Comparison of ENCODE assay signal across 8 mouse cellular contexts in the genomic region with DNA sequence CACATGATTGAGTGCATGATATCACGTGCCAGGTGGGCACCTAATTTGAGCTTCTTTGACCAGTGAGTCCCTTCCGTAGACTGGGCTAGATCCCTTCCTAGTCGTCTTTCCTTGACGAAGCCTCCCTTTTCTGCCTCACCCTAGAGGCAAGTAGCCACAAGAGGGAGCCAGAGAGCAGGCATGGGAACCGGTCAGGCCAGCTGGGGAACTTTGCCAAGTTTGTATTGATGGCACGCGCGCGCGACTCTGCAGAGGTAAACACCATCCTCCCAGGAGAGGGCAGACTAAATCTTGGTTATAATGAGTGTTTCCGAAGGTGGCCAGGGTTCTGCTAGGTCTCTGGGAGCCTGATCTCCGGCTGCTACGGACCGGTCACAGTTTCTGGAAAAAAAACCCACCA. TPM values are rescaled to one million over a fixed set of nuclear protein-coding genes. Genes with fewer than 3 reads are reported as not detected.
DNase-seq lines count a peak whose midpoint lies in the region; ATAC-seq and TF ChIP-seq lines count a peak whose summit lies in the region.

No protein-coding gene starts in this region.

- peaks cover 78% of the 10 kb centered on the region for H3K27me3 ChIP-seq in heart, embryonic 10.5 days (ENCODE audit: insufficient read depth, poor library complexity, severe bottlenecking)
- peaks cover 36% of the 10 kb centered on the region for H3K27me3 ChIP-seq in kidney, embryonic 15.5 days
- H3K27me3 ChIP-seq in limb, embryonic 15.5 days = peaks cover 21% of the 10 kb centered on the region
- H3K27me3 ChIP-seq in splenic B cell, adult 2 months (ENCODE audit: control insufficient read depth, insufficient read depth, low read length, poor library complexity, severe bottlenecking) = no peaks in the 10 kb centered on the region; the same call in 1 of the 2 replicates

- peak overlapping the region; percentile 51 for H3K4me2 ChIP-seq in kidney, embryonic 15.5 days
- H3K4me2 ChIP-seq in limb, embryonic 15.5 days = peak overlapping the region; percentile 47

- H3K27ac ChIP-seq in embryonic fibroblast, embryonic 13.5 days (ENCODE audit: insufficient read depth, low read length) = no peak overlapping the region
- no peak overlapping the region for H3K27ac ChIP-seq in heart, embryonic 10.5 days
- H3K27ac ChIP-seq in kidney, embryonic 15.5 days = no peak overlapping the region
- H3K27ac ChIP-seq in limb, embryonic 15.5 days = no peak overlapping the region

- H3K9me3 ChIP-seq in heart, embryonic 10.5 days = no peaks in the 10 kb centered on the region
- H3K9me3 ChIP-seq in kidney, embryonic 15.5 days (replicated peaks) = no peaks in the 10 kb centered on the region
- H3K9me3 ChIP-seq in limb, embryonic 15.5 days = no peaks in the 10 kb centered on the region

- H3K4me3 ChIP-seq in embryonic fibroblast, embryonic 13.5 days (ENCODE audit: insufficient read depth, low read length) = no peak overlapping the region
- peak overlapping the region; percentile 35 for H3K4me3 ChIP-seq in heart, embryonic 10.5 days
- peak overlapping the region; percentile 24 for H3K4me3 ChIP-seq in kidney, embryonic 15.5 days (replicated peaks)
- H3K4me3 ChIP-seq in limb, embryonic 15.5 days = peak overlapping the region; percentile 25

- 4% methylated on average over 14 of the region's 14 CpGs for WGBS in heart, embryonic 10.5 days
- 3% methylated on average over 14 of the region's 14 CpGs for WGBS in kidney, embryonic 15.5 days
- 1% methylated on average over 14 of the region's 14 CpGs for WGBS in limb, embryonic 15.5 days

- no peaks in the 10 kb centered on the region for H3K36me3 ChIP-seq in heart, embryonic 10.5 days
- H3K36me3 ChIP-seq in kidney, embryonic 15.5 days = no peaks in the 10 kb centered on the region
- H3K36me3 ChIP-seq in limb, embryonic 15.5 days = no peaks in the 10 kb centered on the region
- H3K36me3 ChIP-seq in splenic B cell, adult 2 months (ENCODE audit: control insufficient read depth, insufficient read depth, low read length, poor library complexity, severe bottlenecking) = no peaks in the 10 kb centered on the region

- H3K9ac ChIP-seq in kidney, embryonic 15.5 days = no peak overlapping the region
- H3K9ac ChIP-seq in limb, embryonic 15.5 days = no peak overlapping the region

- peak; percentile 34 for DNase-seq in 3134 (ENCODE audit: extremely low read depth, insufficient read length, low spot score)
- DNase-seq in brain, adult 2 months (ENCODE audit: low read depth, low spot score) = peak; percentile 93
- DNase-seq in heart, embryonic 10.5 days (ENCODE audit: low spot score) = peak; percentile 93
- DNase-seq in monocyte, adult 2 months (ENCODE audit: low read depth in 1 of 2, low spot score in 2 of 2) = peak; percentile 49 to 62
- peak; percentile 89 for DNase-seq in splenic B cell, adult 2 months (ENCODE audit: low read depth, low spot score)

- no peak for TF ChIP-seq POLR2A in embryonic fibroblast, embryonic 13.5 days (IDR thresholded peaks at IDR 0.05; ENCODE audit: low read depth, low read length)

- ATAC-seq in kidney, embryonic 15.5 days (replicated peaks; ENCODE audit: low FRiP score) = peak; percentile 59
- ATAC-seq in limb, embryonic 15.5 days (ENCODE audit: insufficient number of reproducible peaks, low FRiP score, low TSS enrichment, low read depth) = no peak

- TF ChIP-seq CTCF in embryonic fibroblast, embryonic 13.5 days (IDR thresholded peaks at IDR 0.05; ENCODE audit: borderline replicate concordance, insufficient read depth, low read length) = peak; percentile 88; the same call in 1 of the 2 replicates

- no peaks in the 10 kb centered on the region for H3K4me1 ChIP-seq in embryonic fibroblast, embryonic 13.5 days (ENCODE audit: control insufficient read depth, insufficient read depth, low read length)
- H3K4me1 ChIP-seq in heart, embryonic 10.5 days = peaks cover 32% of the 10 kb centered on the region
- H3K4me1 ChIP-seq in kidney, embryonic 15.5 days = peaks cover 36% of the 10 kb centered on the region
- H3K4me1 ChIP-seq in limb, embryonic 15.5 days = peaks cover 43% of the 10 kb centered on the region

RNA-seq across cellular contexts. Expression of gene Tmc5, which starts 1.9 kb away (rescaled TPM):
- not detected in 2 replicates for polyA plus RNA-seq in embryonic fibroblast, embryonic 13.5 days (2011; ENCODE audit: insufficient read length, low read depth, missing spikeins)
- polyA plus RNA-seq in heart, embryonic 10.5 days (2016; fragmentation: Nextera tagmentation; extraction: Ambion mirVana) = 0.05 TPM in 1 of 2 replicates, not detected in the other
- 0.13 and 0.37 TPM in 2 replicates for polyA plus RNA-seq in kidney, embryonic 15.5 days (2015; fragmentation: Nextera tagmentation; extraction: Ambion mirVana)
- polyA plus RNA-seq in limb, embryonic 15.5 days (2015; fragmentation: Nextera tagmentation; extraction: Ambion mirVana) = 0.24 and 0.56 TPM in 2 replicates

RNA-seq across cellular contexts. Expression of gene Tmc7, which starts 10.7 kb away (rescaled TPM):
- 1.4 and 1.9 TPM in 2 replicates for polyA plus RNA-seq in embryonic fibroblast, embryonic 13.5 days (2011; ENCODE audit: insufficient read length, low read depth, missing spikeins)
- polyA plus RNA-seq in heart, embryonic 10.5 days (2016; fragmentation: Nextera tagmentation; extraction: Ambion mirVana) = 2.1 and 2.8 TPM in 2 replicates
- 1.9 and 2.3 TPM in 2 replicates for polyA plus RNA-seq in kidney, embryonic 15.5 days (2015; fragmentation: Nextera tagmentation; extraction: Ambion mirVana)
- 3.4 and 3.8 TPM in 2 replicates for polyA plus RNA-seq in limb, embryonic 15.5 days (2015; fragmentation: Nextera tagmentation; extraction: Ambion mirVana)

Comparison
In these comparisons a context has a peak if more than half of its experiments do, and no peak if none do; other contexts are left out.
1. DNase-seq: peak in every context shown above with its lines; median percentile 93 in brain, adult 2 months; 93 in heart, embryonic 10.5 days; 89 in splenic B cell, adult 2 months; 56 in monocyte, adult 2 months; 34 in 3134.